Mouse (Mus musculus): ENCODE measurements around the gene Oaf. TPM values are rescaled to one million over a fixed set of nuclear protein-coding genes. Genes with fewer than 3 reads are reported as not detected.

Oaf gene
- total and polyA plus RNA-seq, 3 experiments, result not detected

- no peaks in the 10 kb centered on the region for H3K9me3 ChIP-seq (replicated peaks; ENCODE audit: low read length)
- no peak for DNase-seq (ENCODE audit: extremely low read depth)
- no peak overlapping the region for H3K4me3 ChIP-seq (replicated peaks in 1 of 3; ENCODE audit: low read depth in 2 of 3, low read length in 2 of 3, poor library complexity in 1 of 3)
- H3K27ac ChIP-seq (ENCODE audit: insufficient read depth, low read depth), result no peak overlapping the region
- in situ Hi-C loops (cut with MboI; ENCODE audit: low pct_ligation_motif_present, low pct_unique_long_range_greater_than_20kb, low sequenced_read_pairs) (no loop called here), dilution Hi-C loops (cut with MboI; ENCODE audit: extremely low pct_ligation_motif_present, extremely low pct_unique_long_range_greater_than_20kb, low sequenced_read_pairs) (no loop called here)
- H3K36me3 ChIP-seq (replicated peaks in 1 of 2; ENCODE audit: control insufficient read depth in 1 of 2, insufficient read depth in 1 of 2, low read length in 1 of 2), result no peaks in the 10 kb centered on the region
- H3K4me1 ChIP-seq (ENCODE audit: control insufficient read depth in 1 of 2, insufficient read depth in 2 of 2), result no peaks in the 10 kb centered on the region
- TF ChIP-seq RAD21 (IDR thresholded peaks at IDR 0.05; ENCODE audit: low read depth, low read length) (peak; percentile 18), CTCF (conservative IDR thresholded peaks at IDR 0.05 in 1 of 2, IDR thresholded peaks at IDR 0.05 in 1 of 2; ENCODE audit: low read depth in 2 of 2, low read length in 2 of 2) (peak in 1 of 2 experiments; percentile 47; a peak in 2 of 4 replicates), ZKSCAN1 (IDR thresholded peaks at IDR 0.05; ENCODE audit: borderline replicate concordance, low read depth, low read length) (no peak)
- no peak overlapping the region for H3K4me2 ChIP-seq (ENCODE audit: insufficient read depth, low read depth, poor library complexity, severe bottlenecking)
- no peak overlapping the region for H3K9ac ChIP-seq (ENCODE audit: insufficient read depth, low read depth)
- H3K27me3 ChIP-seq (replicated peaks), result peaks cover 47% of the 10 kb centered on the region
- H3K79me2 ChIP-seq (replicated peaks; ENCODE audit: control insufficient read depth, extremely low read depth, insufficient read depth, poor library complexity, severe bottlenecking), result no peaks in the 10 kb centered on the region
Measured at GRCm38 (mm10) chr9:43178172-43178571, 61.5 kb downstream of the Oaf start.

Other genes starting within 250 kb of the Oaf start
- 8.7 and 10.4 TPM in 2 replicates for gene Arhgef12, start 132.7 kb downstream of the Oaf start, total RNA-seq (2012; rRNA removed)
- gene Arhgef12, start 132.7 kb downstream of the Oaf start, total RNA-seq (2014; rRNA removed), result 4.7 and 4.9 TPM in 2 replicates
- gene Arhgef12, start 132.7 kb downstream of the Oaf start, polyA plus RNA-seq (2012; ENCODE audit: insufficient read length, low read depth), result 7.8 and 9.4 TPM in 2 replicates
- gene Tmem136, start 123.3 kb downstream of the Oaf start, total RNA-seq (2012; rRNA removed), result 2.3 and 3.8 TPM in 2 replicates
- gene Tmem136, start 123.3 kb downstream of the Oaf start, total RNA-seq (2014; rRNA removed), result 0.17 and 0.38 TPM in 2 replicates
- gene Tmem136, start 123.3 kb downstream of the Oaf start, polyA plus RNA-seq (2012; ENCODE audit: insufficient read length, low read depth), result 0.34 and 0.52 TPM in 2 replicates
- not detected in 2 replicates for gene Pou2f3, start 29.5 kb downstream of the Oaf start, total RNA-seq (2012; rRNA removed)
- 0.08 and 0.21 TPM in 2 replicates for gene Pou2f3, start 29.5 kb downstream of the Oaf start, total RNA-seq (2014; rRNA removed)
- gene Pou2f3, start 29.5 kb downstream of the Oaf start, polyA plus RNA-seq (2012; ENCODE audit: insufficient read length, low read depth), result 0.41 and 0.49 TPM in 2 replicates
- gene Trim29, start 70.9 kb upstream of the Oaf start, total RNA-seq (2012; rRNA removed), result 0.13 and 0.59 TPM in 2 replicates
- gene Trim29, start 70.9 kb upstream of the Oaf start, total RNA-seq (2014; rRNA removed), result 0.17 and 0.19 TPM in 2 replicates
- 0.21 and 0.26 TPM in 2 replicates for gene Trim29, start 70.9 kb upstream of the Oaf start, polyA plus RNA-seq (2012; ENCODE audit: insufficient read length, low read depth)

Data from CH12.LX (cell line).